ENCODE assay signal across 12 mouse cellular contexts in genomic region chr13:48890260-48890960, GRCm38 (mm10). TPM values are rescaled to one million over a fixed set of nuclear protein-coding genes. Genes with fewer than 3 reads are reported as not detected.
DNase-seq lines count a peak whose midpoint lies in the region; ATAC-seq and TF ChIP-seq lines count a peak whose summit lies in the region.
"Had no signal": no experiment of that assay in that cellular context is flagged by ENCODE, and none has a peak within 500 bp of the region (broad histone marks: within the 10 kb centered on the region; RNA-seq: fewer than 3 reads in every experiment).

No protein-coding gene starts in this region.

- H3K4me3 ChIP-seq in layer of hippocampus, adult 2 months, result no peak overlapping the region
- H3K4me3 ChIP-seq: hindbrain, embryonic 10.5 days; midbrain, embryonic 13.5 days; neural tube, embryonic 13.5 days had no signal

- CTCF ChIA-PET in Patski (lab: Charles Lee), result interaction anchor here (1.2 kb wide), 1 partner anchor 109 kb away, joined by 3 read pairs; no protein-coding TSS in a partner anchor

- in situ Hi-C loops in Patski (cut with MboI; ENCODE audit: low pct_unique_long_range_greater_than_20kb), result no loop called here

- POLR2A ChIA-PET in Patski (lab: Charles Lee), result no interaction called here

- DNase-seq in Patski (ENCODE audit: low read depth, low spot score), result no peak
- DNase-seq in kidney, adult 18-20 months, result peak; percentile 33
- DNase-seq in large intestine, adult 2 months (ENCODE audit: low read depth, low spot score), result peak; percentile 54
- DNase-seq in embryo, embryonic 10 days (ENCODE audit: low spot score), result no peak
- DNase-seq in layer of hippocampus, adult 2 months (ENCODE audit: low spot score in 2 of 2), result no peak
- no peak for DNase-seq in ovary, postnatal 10 days (ENCODE audit: low spot score)
- DNase-seq: cerebellum, adult 11-12 months; retina, postnatal 1 day had no signal

- H3K27me3 ChIP-seq in Patski, result no peaks in the 10 kb centered on the region
- H3K27me3 ChIP-seq: midbrain, embryonic 13.5 days; neural tube, embryonic 13.5 days had no signal

- no peak overlapping the region for H3K27ac ChIP-seq in layer of hippocampus, adult 2 months
- H3K27ac ChIP-seq: hindbrain, embryonic 10.5 days; midbrain, embryonic 13.5 days; neural tube, embryonic 13.5 days had no signal

- peak; percentile 57 for ATAC-seq in Patski
- ATAC-seq in megakaryocyte progenitor cell, adult 5-6 weeks (replicated peaks; ENCODE audit: poor library complexity), result peak; percentile 60
- ATAC-seq: midbrain, embryonic 13.5 days had no signal

- WGBS in large intestine, adult 2 months, result 42% methylated on average over 4 of the region's 4 CpGs

- TF ChIP-seq CTCF in Patski (IDR thresholded peaks at IDR 0.05), result no peak
- no peak for TF ChIP-seq CTCF in layer of hippocampus, adult 2 months (conservative IDR thresholded peaks at IDR 0.05)

RNA-seq across cellular contexts. Expression of gene Phf2, which starts 19.5 kb away (rescaled TPM):
- 41.5 TPM for polyA plus RNA-seq in Patski (2021)
- 7.0 and 9.5 TPM in 2 replicates for polyA plus RNA-seq in large intestine, adult 2 months (2012; rRNA removed)
- total RNA-seq in megakaryocyte progenitor cell, adult 5-6 weeks (2015), result 21.6 and 22.1 TPM in 2 replicates
- 7.5 and 9.1 TPM in 2 replicates for total RNA-seq in megakaryocyte progenitor cell, adult 5-6 weeks (2017)
- 10 to 100 TPM; 38.4 to 38.8 TPM for total RNA-seq in layer of hippocampus, adult 2 months (2021)

Comparison
In these comparisons a context has a peak if more than half of its experiments do, and no peak if none do; other contexts are left out.
1. DNase-seq: peak in kidney, adult 18-20 months (single experiment) and large intestine, adult 2 months (single experiment); none in Patski (single experiment), embryo, embryonic 10 days (single experiment), layer of hippocampus, adult 2 months (0 of 2) and ovary, postnatal 10 days (single experiment).